ENCODE assay signal across 8 mouse cellular contexts in genomic region chr17:56997029-56997667, GRCm38 (mm10). TPM values are rescaled to one million over a fixed set of nuclear protein-coding genes. Genes with fewer than 3 reads are reported as not detected.
DNase-seq lines count a peak whose midpoint lies in the region; ATAC-seq and TF ChIP-seq lines count a peak whose summit lies in the region.

Gene Alkbh7, plus strand, starts transcription at chr17:56997339.

- peak within 1 kb of the TSS; percentile 63 for H3K9ac ChIP-seq in kidney, embryonic 14.5 days (ENCODE audit: low read depth, low read length)
- peak within 1 kb of the TSS; percentile 65 for H3K9ac ChIP-seq in limb, embryonic 15.5 days

- TF ChIP-seq POLR2A in bone marrow macrophage, adult 2 months (IDR thresholded peaks at IDR 0.05; ENCODE audit: borderline replicate concordance, low read depth, low read length), result no peak
- peak; percentile 82 for TF ChIP-seq POLR2A in embryonic fibroblast, embryonic 13.5 days (IDR thresholded peaks at IDR 0.05; ENCODE audit: low read depth, low read length)

- H3K36me3 ChIP-seq in kidney, embryonic 14.5 days (ENCODE audit: control insufficient read depth, insufficient read depth, low read length), result peaks cover 63% of the 10 kb centered on the region
- peaks cover 68% of the 10 kb centered on the region for H3K36me3 ChIP-seq in limb, embryonic 15.5 days

- H3K9me3 ChIP-seq in kidney, embryonic 14.5 days (ENCODE audit: control insufficient read depth, low read length), result no peaks in the 10 kb centered on the region
- no peaks in the 10 kb centered on the region for H3K9me3 ChIP-seq in limb, embryonic 15.5 days

- H3K4me1 ChIP-seq in bone marrow macrophage, adult 2 months (ENCODE audit: control insufficient read depth, insufficient read depth, low read length), result no peaks in the 10 kb centered on the region; the same call in 1 of the 2 replicates
- peaks cover 11% of the 10 kb centered on the region for H3K4me1 ChIP-seq in embryonic fibroblast, embryonic 13.5 days (ENCODE audit: control insufficient read depth, insufficient read depth, low read length)
- peaks cover 8% of the 10 kb centered on the region for H3K4me1 ChIP-seq in kidney, embryonic 14.5 days (ENCODE audit: control insufficient read depth, insufficient read depth, low read length)
- H3K4me1 ChIP-seq in limb, embryonic 15.5 days, result peaks cover 10% of the 10 kb centered on the region

- no peak for TF ChIP-seq CTCF in bone marrow macrophage, adult 2 months (IDR thresholded peaks at IDR 0.05; ENCODE audit: low read depth, low read length)
- no peak for TF ChIP-seq CTCF in embryonic fibroblast, embryonic 13.5 days (IDR thresholded peaks at IDR 0.05; ENCODE audit: borderline replicate concordance, insufficient read depth, low read length)

- peak; percentile 99 for ATAC-seq in kidney, embryonic 14.5 days (ENCODE audit: low FRiP score, low TSS enrichment)
- peak; percentile 98 for ATAC-seq in limb, embryonic 15.5 days (ENCODE audit: insufficient number of reproducible peaks, low FRiP score, low TSS enrichment, low read depth)

- H3K27me3 ChIP-seq in kidney, embryonic 14.5 days (ENCODE audit: control insufficient read depth, insufficient read depth, low read length), result no peaks in the 10 kb centered on the region
- no peaks in the 10 kb centered on the region for H3K27me3 ChIP-seq in limb, embryonic 15.5 days

- peak; percentile 99 for DNase-seq in A20 (ENCODE audit: low read depth, low spot score)
- peak; percentile 98 to 99 for DNase-seq in heart, adult 9 months (ENCODE audit: low spot score in 2 of 2)
- peak; percentile 92 to 97 for DNase-seq in monocyte, adult 2 months (ENCODE audit: low read depth in 1 of 2, low spot score in 2 of 2)
- DNase-seq in spleen, postnatal 36 days (ENCODE audit: low spot score in 2 of 2), result peak; percentile 99

- WGBS in kidney, embryonic 14.5 days, result under 1% methylated on average over 38 of the region's 38 CpGs
- under 1% methylated on average over 38 of the region's 38 CpGs for WGBS in limb, embryonic 15.5 days

- peak within 1 kb of the TSS; percentile 69 for H3K4me2 ChIP-seq in kidney, embryonic 14.5 days (replicated peaks; ENCODE audit: low read depth, low read length)
- H3K4me2 ChIP-seq in limb, embryonic 15.5 days, result peak within 1 kb of the TSS; percentile 70

- H3K27ac ChIP-seq in bone marrow macrophage, adult 2 months (ENCODE audit: insufficient read depth, low read depth, low read length), result no peak within 1 kb of the TSS
- H3K27ac ChIP-seq in embryonic fibroblast, embryonic 13.5 days (ENCODE audit: insufficient read depth, low read length), result no peak within 1 kb of the TSS
- peak within 1 kb of the TSS; percentile 69; the same call in 1 of the 2 replicates for H3K27ac ChIP-seq in kidney, embryonic 14.5 days (ENCODE audit: low read depth, low read length)
- H3K27ac ChIP-seq in limb, embryonic 15.5 days, result peak within 1 kb of the TSS; percentile 74

- peak within 1 kb of the TSS; percentile 81 for H3K4me3 ChIP-seq in bone marrow macrophage, adult 2 months (ENCODE audit: insufficient read depth, low read length)
- peak within 1 kb of the TSS; percentile 63 for H3K4me3 ChIP-seq in embryonic fibroblast, embryonic 13.5 days (ENCODE audit: insufficient read depth, low read length)
- peak within 1 kb of the TSS; percentile 85 for H3K4me3 ChIP-seq in kidney, embryonic 14.5 days (ENCODE audit: low read length)
- H3K4me3 ChIP-seq in limb, embryonic 15.5 days, result peak within 1 kb of the TSS; percentile 91

RNA-seq across cellular contexts. Expression of gene Alkbh7, which starts in this region (rescaled TPM):
- polyA plus RNA-seq in bone marrow macrophage, adult 2 months (2012; ENCODE audit: insufficient read depth, insufficient read length, missing spikeins), result 12.5 and 13.6 TPM in 2 replicates
- polyA plus RNA-seq in embryonic fibroblast, embryonic 13.5 days (2011; ENCODE audit: insufficient read length, low read depth, missing spikeins), result 8.2 and 8.6 TPM in 2 replicates
- polyA plus RNA-seq in kidney, embryonic 14.5 days (2014; fragmentation: Nextera tagmentation; extraction: Ambion mirVana), result 54.8 and 55.8 TPM in 2 replicates
- polyA plus RNA-seq in limb, embryonic 15.5 days (2015; fragmentation: Nextera tagmentation; extraction: Ambion mirVana), result 36.3 and 39.0 TPM in 2 replicates

Comparison
In these comparisons a context has a peak if more than half of its experiments do, and no peak if none do; other contexts are left out.
1. H3K27ac ChIP-seq: peak in kidney, embryonic 14.5 days (single experiment) and limb, embryonic 15.5 days (single experiment); none in bone marrow macrophage, adult 2 months (single experiment) and embryonic fibroblast, embryonic 13.5 days (single experiment).
2. Peak in every context shown above with its lines, with median percentiles within 50 percentile points of each other: DNase-seq and H3K4me3 ChIP-seq.